ENCODE assay signal across 9 mouse cellular contexts in genomic region chr19:36903377-36903776, GRCm38 (mm10). TPM values are rescaled to one million over a fixed set of nuclear protein-coding genes. Genes with fewer than 3 reads are reported as not detected.
DNase-seq lines count a peak whose midpoint lies in the region; ATAC-seq and TF ChIP-seq lines count a peak whose summit lies in the region.
"Had no signal": no experiment of that assay in that cellular context is flagged by ENCODE, and none has a peak within 500 bp of the region (broad histone marks: within the 10 kb centered on the region; RNA-seq: fewer than 3 reads in every experiment).

No protein-coding gene starts in this region.

- H3K4me1 ChIP-seq in kidney, postnatal 0 days (replicated peaks; ENCODE audit: insufficient read depth, low read length) = no peaks in the 10 kb centered on the region
- H3K4me1 ChIP-seq in kidney, adult 2 months (ENCODE audit: control insufficient read depth, insufficient read depth, low read length) = no peaks in the 10 kb centered on the region
- peaks cover 17% of the 10 kb centered on the region for H3K4me1 ChIP-seq in forebrain, embryonic 12.5 days
- H3K4me1 ChIP-seq in hindbrain, embryonic 16.5 days (ENCODE audit: control insufficient read depth, insufficient read depth, low read depth, low read length) = peaks cover 6% of the 10 kb centered on the region
- H3K4me1 ChIP-seq in midbrain, postnatal 0 days (ENCODE audit: insufficient read depth, low read length) = 0 out of 2 replicates have a peak, but pooled peaks cover 3% of the 10 kb centered on the region

- ATAC-seq in kidney, postnatal 0 days (replicated peaks; ENCODE audit: low FRiP score, low read depth) = no peak
- no peak for ATAC-seq in forebrain, embryonic 12.5 days (ENCODE audit: low FRiP score)
- ATAC-seq in hindbrain, embryonic 16.5 days = no peak
- no peak for ATAC-seq in midbrain, postnatal 0 days (ENCODE audit: low FRiP score)
- no peak for ATAC-seq in megakaryocyte, adult 5-6 weeks (ENCODE audit: poor library complexity, severe bottlenecking)

- H3K9ac ChIP-seq in kidney, postnatal 0 days (ENCODE audit: low read depth, low read length) = no peak overlapping the region
- no peak overlapping the region for H3K9ac ChIP-seq in forebrain, embryonic 12.5 days
- H3K9ac ChIP-seq in hindbrain, embryonic 16.5 days (ENCODE audit: low read depth, low read length) = peak overlapping the region; percentile 66; the same call in 1 of the 2 replicates
- H3K9ac ChIP-seq in midbrain, postnatal 0 days (replicated peaks; ENCODE audit: low read length, poor library complexity, severe bottlenecking) = peak overlapping the region; percentile 74; the same call in 1 of the 2 replicates

- DNase-seq in kidney, postnatal 0 days (ENCODE audit: low spot score) = no peak
- no peak for DNase-seq in kidney, adult 2 months
- no peak for DNase-seq in midbrain, postnatal 0 days (ENCODE audit: low spot score)
- DNase-seq in layer of hippocampus, postnatal 10 days (ENCODE audit: low spot score in 2 of 2) = no peak
- DNase-seq in natural killer cell, adult 2 months (ENCODE audit: low spot score in 2 of 2) = no peak

- TF ChIP-seq POLR2A in kidney, adult 2 months (IDR thresholded peaks at IDR 0.05; ENCODE audit: low read depth, low read length) = no peak

- H3K4me3 ChIP-seq in kidney, postnatal 0 days (replicated peaks; ENCODE audit: low read depth, low read length) = 0 out of 2 replicates have a peak overlapping the region, but pooled peaks have one; percentile 60
- H3K4me3 ChIP-seq in kidney, adult 2 months (ENCODE audit: insufficient read depth, low read depth, low read length) = no peak overlapping the region
- H3K4me3 ChIP-seq in forebrain, embryonic 12.5 days (replicated peaks) = peak overlapping the region; percentile 49; the same call in 1 of the 2 replicates
- peak overlapping the region; percentile 41; the same call in 1 of the 2 replicates for H3K4me3 ChIP-seq in hindbrain, embryonic 16.5 days (ENCODE audit: low read length)
- H3K4me3 ChIP-seq in midbrain, postnatal 0 days (ENCODE audit: low read depth, low read length) = peak overlapping the region; percentile 50

- H3K9me3 ChIP-seq in kidney, postnatal 0 days (replicated peaks; ENCODE audit: low read length) = no peaks in the 10 kb centered on the region
- no peaks in the 10 kb centered on the region for H3K9me3 ChIP-seq in forebrain, embryonic 12.5 days
- H3K9me3 ChIP-seq in hindbrain, embryonic 16.5 days (ENCODE audit: control insufficient read depth, low read length) = no peaks in the 10 kb centered on the region
- H3K9me3 ChIP-seq in midbrain, postnatal 0 days (ENCODE audit: low read length) = no peaks in the 10 kb centered on the region
- H3K9me3 ChIP-seq: megakaryocyte, embryonic 14.5 days had no signal

- H3K36me3 ChIP-seq in kidney, postnatal 0 days (ENCODE audit: insufficient read depth, low read length) = no peaks in the 10 kb centered on the region
- no peaks in the 10 kb centered on the region for H3K36me3 ChIP-seq in kidney, adult 2 months (ENCODE audit: control insufficient read depth, insufficient read depth, low read length)
- no peaks in the 10 kb centered on the region for H3K36me3 ChIP-seq in forebrain, embryonic 12.5 days (replicated peaks)
- no peaks in the 10 kb centered on the region for H3K36me3 ChIP-seq in hindbrain, embryonic 16.5 days (ENCODE audit: control insufficient read depth, insufficient read depth, low read length)
- no peaks in the 10 kb centered on the region for H3K36me3 ChIP-seq in midbrain, postnatal 0 days (ENCODE audit: insufficient read depth, low read length)

- TF ChIP-seq CTCF in kidney, postnatal 0 days (IDR thresholded peaks at IDR 0.05; ENCODE audit: low read depth) = no peak
- no peak for TF ChIP-seq CTCF in kidney, adult 2 months (conservative IDR thresholded peaks at IDR 0.05; ENCODE audit: insufficient read depth, insufficient read length, low read depth, low read length)
- TF ChIP-seq CTCF in midbrain, postnatal 0 days (IDR thresholded peaks at IDR 0.05) = no peak

- H3K4me2 ChIP-seq in kidney, postnatal 0 days (ENCODE audit: low read length) = peak overlapping the region; percentile 95; the same call in 1 of the 2 replicates
- peak overlapping the region; percentile 71 for H3K4me2 ChIP-seq in forebrain, embryonic 12.5 days
- peak overlapping the region; percentile 60 for H3K4me2 ChIP-seq in hindbrain, embryonic 16.5 days (ENCODE audit: low read length)
- peak overlapping the region; percentile 77 for H3K4me2 ChIP-seq in midbrain, postnatal 0 days (ENCODE audit: low read depth, low read length, poor library complexity, severe bottlenecking)

- H3K27me3 ChIP-seq in kidney, postnatal 0 days (ENCODE audit: insufficient read depth, low read length) = no peaks in the 10 kb centered on the region
- no peaks in the 10 kb centered on the region for H3K27me3 ChIP-seq in kidney, adult 2 months (replicated peaks; ENCODE audit: control insufficient read depth, insufficient read depth, low read length)
- H3K27me3 ChIP-seq in forebrain, embryonic 12.5 days = no peaks in the 10 kb centered on the region
- no peaks in the 10 kb centered on the region for H3K27me3 ChIP-seq in hindbrain, embryonic 16.5 days (replicated peaks; ENCODE audit: control insufficient read depth, insufficient read depth, low read length)
- H3K27me3 ChIP-seq in midbrain, postnatal 0 days (ENCODE audit: insufficient read depth, low read length) = no peaks in the 10 kb centered on the region

- no peak overlapping the region for H3K27ac ChIP-seq in kidney, postnatal 0 days
- no peak overlapping the region for H3K27ac ChIP-seq in kidney, adult 2 months (ENCODE audit: insufficient read depth, low read depth, low read length)
- H3K27ac ChIP-seq in forebrain, embryonic 12.5 days = peak overlapping the region; percentile 84
- H3K27ac ChIP-seq in hindbrain, embryonic 16.5 days (ENCODE audit: low read depth, low read length) = no peak overlapping the region
- peak overlapping the region; percentile 72 for H3K27ac ChIP-seq in midbrain, postnatal 0 days (ENCODE audit: low read depth, low read length)

- WGBS in kidney, postnatal 0 days = 35% methylated on average over 7 of the region's 7 CpGs
- 44% methylated on average over 7 of the region's 7 CpGs for WGBS in kidney, adult 2 months
- whole genome bisulfite sequencing in forebrain, embryonic 12.5 days = 30% methylated on average over 7 of the region's 7 CpGs
- WGBS in hindbrain, embryonic 16.5 days = 30% methylated on average over 7 of the region's 7 CpGs
- 27% methylated on average over 7 of the region's 7 CpGs for WGBS in midbrain, postnatal 0 days

RNA-seq across cellular contexts. Expression of gene Fgfbp3, which starts 16.0 kb away (rescaled TPM):
- polyA plus RNA-seq in kidney, postnatal 0 days (2015; fragmentation: Nextera tagmentation; extraction: Ambion mirVana) = 8.6 and 9.9 TPM in 2 replicates
- polyA plus RNA-seq in kidney, adult 2 months (2012; rRNA removed) = 2.1 and 3.5 TPM in 2 replicates
- 34.2 and 40.5 TPM in 2 replicates for polyA plus RNA-seq in forebrain, embryonic 12.5 days (2016; fragmentation: Nextera tagmentation; extraction: Ambion mirVana)
- polyA plus RNA-seq in hindbrain, embryonic 16.5 days (2015; fragmentation: Nextera tagmentation; extraction: Ambion mirVana) = 28.2 and 44.1 TPM in 2 replicates
- 30.4 and 36.0 TPM in 2 replicates for total RNA-seq in midbrain, postnatal 0 days (2014; rRNA removed)
- polyA plus RNA-seq in midbrain, postnatal 0 days (2015; fragmentation: Nextera tagmentation; extraction: Ambion mirVana) = 28.7 and 30.5 TPM in 2 replicates
- 10 to 100 TPM; 11.3 to 13.5 TPM for total RNA-seq in layer of hippocampus, postnatal 10 days (2021)
- 0.42 and 0.84 TPM in 2 replicates for total RNA-seq in megakaryocyte, adult 5-6 weeks (2015)
- 0.24 and 0.81 TPM in 2 replicates for total RNA-seq in megakaryocyte, adult 5-6 weeks (2017)

RNA-seq across cellular contexts. Expression of gene Btaf1, which starts 22.5 kb away (rescaled TPM):
- 5.4 and 5.6 TPM in 2 replicates for polyA plus RNA-seq in kidney, postnatal 0 days (2015; fragmentation: Nextera tagmentation; extraction: Ambion mirVana)
- 4.5 and 5.1 TPM in 2 replicates for polyA plus RNA-seq in kidney, adult 2 months (2012; rRNA removed)
- 20.3 and 20.9 TPM in 2 replicates for polyA plus RNA-seq in forebrain, embryonic 12.5 days (2016; fragmentation: Nextera tagmentation; extraction: Ambion mirVana)
- 6.6 and 8.7 TPM in 2 replicates for polyA plus RNA-seq in hindbrain, embryonic 16.5 days (2015; fragmentation: Nextera tagmentation; extraction: Ambion mirVana)
- total RNA-seq in midbrain, postnatal 0 days (2014; rRNA removed) = 16.4 and 24.4 TPM in 2 replicates
- 2.9 and 3.5 TPM in 2 replicates for polyA plus RNA-seq in midbrain, postnatal 0 days (2015; fragmentation: Nextera tagmentation; extraction: Ambion mirVana)
- total RNA-seq in layer of hippocampus, postnatal 10 days (2021) = 10 to 100 TPM; 20.0 to 20.5 TPM
- total RNA-seq in megakaryocyte, adult 5-6 weeks (2015) = 24.3 and 30.8 TPM in 2 replicates
- 44.2 and 50.4 TPM in 2 replicates for total RNA-seq in megakaryocyte, adult 5-6 weeks (2017)

Comparison
In these comparisons a context has a peak if more than half of its experiments do, and no peak if none do; other contexts are left out.
1. H3K27ac ChIP-seq: peak in forebrain, embryonic 12.5 days (single experiment) and midbrain, postnatal 0 days (single experiment); none in kidney, postnatal 0 days (single experiment), kidney, adult 2 months (single experiment) and hindbrain, embryonic 16.5 days (single experiment).
2. H3K9ac ChIP-seq: peak in hindbrain, embryonic 16.5 days (single experiment) and midbrain, postnatal 0 days (single experiment); none in kidney, postnatal 0 days (single experiment) and forebrain, embryonic 12.5 days (single experiment).
3. Peak in every context shown above with its lines, with median percentiles within 50 percentile points of each other: H3K4me2 ChIP-seq.